Mouse (Mus musculus) spleen, postnatal 4 days (tissue): ENCODE results near the gene Hsf4.
"Not testable (repeated sequence)": the region's sequence is repeated elsewhere in the genome, so short reads cannot be mapped to it uniquely, and the experiment has no call there.

Source experiments
- DNase-seq, 2 experiments: peaks; one replicate each; pipeline ENCODE4 v3.0.0; 2022; ENCODE audit warnings: low spot score in 2 of 2

The Hsf4 gene

GRCm38 (mm10) chr8:105285514-105285913, 15.9 kb downstream of the Hsf4 start:
- DNase-seq = peak in 1 of 2 experiments; percentile 12

GRCm38 (mm10) chr8:105286907-105287306, 17.3 kb downstream of the Hsf4 start:
- DNase-seq = no peak

- DNase-seq = no peak
These were observed 18.6 kb downstream of the Hsf4 start for GRCm38 (mm10) chr8:105288231-105288630.

GRCm38 (mm10) chr8:105288958-105289732, 19.5 kb downstream of the Hsf4 start:
- DNase-seq = peak; percentile 91 to 95

GRCm38 (mm10) chr8:105289805-105290460, 20.3 kb downstream of the Hsf4 start, which contains the start of gene 4931428F04Rik:
4931428F04Rik (minus strand) TSS chr8:105289864.
- DNase-seq = no peak

GRCm38 (mm10) chr8:105290554-105291314, 21.1 kb downstream of the Hsf4 start:
- peak; percentile 91 to 99 for DNase-seq

GRCm38 (mm10) chr8:105291364-105291763, 21.8 kb downstream of the Hsf4 start:
- not testable (repeated sequence) for DNase-seq

GRCm38 (mm10) chr8:105291802-105292201, 22.2 kb downstream of the Hsf4 start:
- DNase-seq = peak in 1 of 2 experiments; percentile 13

- no peak for DNase-seq
These were observed 22.9 kb downstream of the Hsf4 start for GRCm38 (mm10) chr8:105292471-105292870.

GRCm38 (mm10) chr8:105293405-105293804, 23.8 kb downstream of the Hsf4 start:
- peak in 1 of 2 experiments; percentile 19 for DNase-seq

- DNase-seq = no peak
These were observed 25.2 kb downstream of the Hsf4 start for GRCm38 (mm10) chr8:105294776-105295175.

GRCm38 (mm10) chr8:105295256-105295655, 25.7 kb downstream of the Hsf4 start:
- DNase-seq = peak in 1 of 2 experiments; percentile 11

- peak in 1 of 2 experiments; percentile 15 for DNase-seq
These were observed 26.4 kb downstream of the Hsf4 start, which contains the start of gene Exoc3l for GRCm38 (mm10) chr8:105295895-105296573. Exoc3l (minus strand) TSS chr8:105296101.

GRCm38 (mm10) chr8:105297511-105298192, 28.1 kb downstream of the Hsf4 start, which contains the start of gene E2f4:
E2f4 (plus strand) TSS chr8:105297663.
- peak; percentile 92 to 96 for DNase-seq

- peak; percentile 39 to 72 for DNase-seq
These were observed 29.0 kb downstream of the Hsf4 start for GRCm38 (mm10) chr8:105298351-105299252.

- peak; percentile 88 to 90 for DNase-seq
These were observed 30.4 kb downstream of the Hsf4 start for GRCm38 (mm10) chr8:105299962-105300361.

GRCm38 (mm10) chr8:105303396-105303795, 33.8 kb downstream of the Hsf4 start:
- DNase-seq = no peak

- DNase-seq = no peak
These were observed 34.3 kb downstream of the Hsf4 start for GRCm38 (mm10) chr8:105303874-105304273.

- DNase-seq = no peak
These were observed 35.0 kb downstream of the Hsf4 start for GRCm38 (mm10) chr8:105304325-105305210.
